Mouse (Mus musculus): ENCODE results near the gene Rps6ka1. TPM values are rescaled to one million over a fixed set of nuclear protein-coding genes. Genes with fewer than 3 reads are reported as not detected.
"Not testable (repeated sequence)": the region's sequence is repeated elsewhere in the genome, so short reads cannot be mapped to it uniquely, and the experiment has no call there.

Rps6ka1 gene
- polyA plus RNA-seq, 1 experiment = 100 TPM

DNA sequence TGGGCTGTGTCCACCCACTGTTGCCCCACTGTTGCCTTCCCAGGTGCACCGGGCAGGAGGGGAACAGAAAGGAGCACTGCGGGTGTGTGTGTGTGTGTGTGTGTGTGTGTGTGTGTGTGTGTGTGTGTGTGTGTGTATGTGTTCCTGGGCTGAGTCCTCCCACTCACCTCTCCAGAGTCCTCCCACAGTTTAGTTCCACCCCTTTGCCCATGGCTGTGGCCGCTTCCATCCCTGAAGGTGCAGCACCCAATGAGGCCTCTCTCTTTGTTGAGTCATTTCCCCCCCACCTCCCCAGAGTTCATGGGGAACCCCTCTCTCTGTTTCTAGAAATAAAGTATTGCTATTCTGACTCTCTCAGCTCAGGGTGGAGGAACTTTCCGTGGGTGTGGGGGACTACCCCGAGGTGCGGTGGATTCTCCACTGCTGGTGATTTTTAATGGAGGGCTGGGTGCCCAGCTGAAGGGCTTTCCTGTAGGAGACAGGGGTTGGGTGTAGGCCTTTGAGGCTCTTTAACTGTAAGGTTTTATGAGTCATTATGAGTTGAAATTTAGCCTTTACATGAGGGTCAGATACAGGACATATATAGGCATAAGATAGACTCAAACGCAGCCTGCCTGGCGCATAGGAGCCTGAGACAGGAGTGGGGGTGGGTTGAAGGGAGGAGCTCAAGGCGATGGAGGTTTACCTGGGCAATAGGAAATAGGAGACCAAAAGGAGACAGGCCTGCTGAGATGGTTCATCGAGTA lies 44.4 kb downstream of the Rps6ka1 start:
- Histone ChIP-seq H3K4me3 (ENCODE audit: insufficient read depth, low read length) (no peak overlapping the region), H3K27ac (ENCODE audit: insufficient read depth, low read depth, low read length) (no peak overlapping the region), H3K4me1 (ENCODE audit: control insufficient read depth, insufficient read depth, low read length) (peaks cover 13% of the 10 kb centered on the region)
- TF ChIP-seq POLR2A (IDR thresholded peaks at IDR 0.05; ENCODE audit: borderline replicate concordance, low read depth, low read length) (no peak), CTCF (IDR thresholded peaks at IDR 0.05; ENCODE audit: low read depth, low read length) (no peak)

DNA sequence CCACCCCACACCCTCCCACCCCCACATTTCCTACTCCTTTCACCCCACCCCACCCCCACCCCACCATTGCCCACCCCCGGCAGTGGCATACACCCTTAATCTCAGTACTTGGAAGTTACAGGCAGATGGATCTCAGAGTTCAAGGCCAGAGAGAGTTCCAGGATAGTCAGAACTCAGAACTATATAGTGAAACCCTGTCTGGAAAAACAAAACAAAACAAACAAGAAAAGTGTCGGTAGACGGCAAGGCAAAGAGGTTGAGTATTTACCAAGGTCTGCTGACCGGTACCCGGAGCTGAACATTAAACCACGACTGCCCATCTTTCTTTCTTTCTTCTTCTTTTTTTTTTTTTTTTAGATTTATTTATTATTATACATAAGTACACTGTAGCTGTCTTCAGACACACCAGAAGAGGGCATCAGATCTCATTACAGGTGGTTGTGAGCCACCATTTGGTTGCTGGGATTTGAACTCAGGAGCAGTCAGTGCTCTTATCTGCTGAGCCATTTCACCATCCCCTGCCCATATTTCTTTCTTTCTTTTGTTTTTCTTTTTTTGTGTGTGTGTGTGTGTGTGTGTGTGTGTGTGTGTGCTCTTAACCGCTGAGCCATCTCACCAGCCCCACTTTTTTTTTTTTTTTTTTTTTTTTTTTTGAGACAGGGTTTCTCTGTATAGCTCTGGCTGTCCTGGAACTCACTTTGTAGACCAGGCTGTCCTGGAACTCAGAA lies 45.7 kb downstream of the Rps6ka1 start:
- peaks cover 13% of the 10 kb centered on the region for H3K4me1 ChIP-seq (ENCODE audit: control insufficient read depth, insufficient read depth, low read length)
- not testable (repeated sequence) for H3K4me3 ChIP-seq (ENCODE audit: insufficient read depth, low read length); H3K27ac ChIP-seq (ENCODE audit: insufficient read depth, low read depth, low read length)

DNA sequence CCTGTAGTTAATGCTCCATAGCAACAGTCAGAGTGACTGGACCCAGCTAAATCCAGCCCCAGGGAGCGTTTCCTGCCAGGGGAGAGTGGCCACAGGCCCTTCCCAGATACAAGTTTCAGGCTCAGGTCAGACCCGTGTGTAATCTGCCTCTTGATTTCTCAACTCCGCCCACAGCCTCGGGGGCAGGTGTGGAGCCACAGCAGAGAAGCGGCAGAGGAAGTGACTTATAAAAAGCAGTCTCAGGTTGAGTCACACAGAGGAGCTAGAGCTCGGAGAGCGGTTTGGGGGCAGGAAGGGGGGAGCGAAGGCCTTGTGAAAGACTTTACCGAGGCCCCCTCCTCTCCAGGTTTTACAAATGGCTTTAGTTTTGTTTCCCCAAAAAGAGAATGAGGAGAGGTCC lies 46.6 kb downstream of the Rps6ka1 start:
- no peak overlapping the region for H3K27ac ChIP-seq (ENCODE audit: insufficient read depth, low read depth, low read length)

DNA sequence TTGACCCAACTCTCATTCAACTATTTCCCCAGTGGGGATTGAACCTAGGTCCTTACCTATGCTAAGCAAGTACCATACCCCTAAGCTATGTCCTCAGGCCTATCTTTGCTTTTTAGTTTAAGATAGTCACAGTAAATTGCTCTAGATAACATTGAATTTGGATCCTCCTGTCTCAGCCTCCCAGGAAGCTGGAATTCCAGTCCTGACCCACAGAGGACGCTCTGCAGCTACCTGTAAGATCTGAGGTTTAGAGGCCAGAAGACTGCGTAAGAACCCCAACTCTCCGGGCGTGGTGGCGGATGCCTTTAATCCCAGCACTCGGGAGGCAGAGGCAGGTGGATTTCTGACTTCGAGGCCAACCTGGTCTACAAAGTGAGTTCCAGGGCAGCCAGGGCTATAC lies 47.1 kb downstream of the Rps6ka1 start:
- Histone ChIP-seq H3K4me3 (ENCODE audit: insufficient read depth, low read length) (no peak overlapping the region), H3K4me1 (ENCODE audit: control insufficient read depth, insufficient read depth, low read length) (peaks cover 13% of the 10 kb centered on the region), H3K27ac (ENCODE audit: insufficient read depth, low read depth, low read length) (no peak overlapping the region)
- no peak for TF ChIP-seq POLR2A (IDR thresholded peaks at IDR 0.05; ENCODE audit: borderline replicate concordance, low read depth, low read length)
- no peak for TF ChIP-seq CTCF (IDR thresholded peaks at IDR 0.05; ENCODE audit: low read depth, low read length)

More for the DNA sequence above, 46.6 kb downstream of the Rps6ka1 start:
- Histone ChIP-seq H3K4me3 (ENCODE audit: insufficient read depth, low read length) (no peak overlapping the region), H3K4me1 (ENCODE audit: control insufficient read depth, insufficient read depth, low read length) (peaks cover 13% of the 10 kb centered on the region)
- no peak for TF ChIP-seq POLR2A (IDR thresholded peaks at IDR 0.05; ENCODE audit: borderline replicate concordance, low read depth, low read length)
- TF ChIP-seq CTCF (IDR thresholded peaks at IDR 0.05; ENCODE audit: low read depth, low read length) = no peak

DNA sequence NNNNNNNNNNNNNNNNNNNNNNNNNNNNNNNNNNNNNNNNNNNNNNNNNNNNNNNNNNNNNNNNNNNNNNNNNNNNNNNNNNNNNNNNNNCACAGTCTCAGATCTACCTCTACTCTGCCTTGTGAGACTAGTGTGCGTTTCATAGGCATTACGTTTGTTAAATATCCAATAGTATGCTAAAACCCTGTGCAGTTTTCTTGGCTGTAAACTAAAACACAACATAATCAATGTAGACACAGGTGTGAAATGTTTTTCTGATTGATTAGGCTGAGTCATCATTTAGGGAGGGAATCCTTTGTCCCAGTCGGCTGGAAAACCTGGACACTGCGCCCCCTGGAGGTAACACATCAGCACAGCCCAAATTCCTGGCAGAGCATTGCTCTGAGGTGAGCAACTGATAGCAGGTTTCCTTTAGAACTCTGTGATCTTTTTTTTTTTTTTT lies 48.2 kb downstream of the Rps6ka1 start:
- Histone ChIP-seq H3K4me3 (ENCODE audit: insufficient read depth, low read length) (no peak overlapping the region), H3K4me1 (ENCODE audit: control insufficient read depth, insufficient read depth, low read length) (peaks cover 12% of the 10 kb centered on the region), H3K27ac (ENCODE audit: insufficient read depth, low read depth, low read length) (no peak overlapping the region)
- TF ChIP-seq CTCF (IDR thresholded peaks at IDR 0.05; ENCODE audit: low read depth, low read length) (peak; percentile 49; the same call in 1 of the 2 replicates), POLR2A (IDR thresholded peaks at IDR 0.05; ENCODE audit: borderline replicate concordance, low read depth, low read length) (no peak)

DNA sequence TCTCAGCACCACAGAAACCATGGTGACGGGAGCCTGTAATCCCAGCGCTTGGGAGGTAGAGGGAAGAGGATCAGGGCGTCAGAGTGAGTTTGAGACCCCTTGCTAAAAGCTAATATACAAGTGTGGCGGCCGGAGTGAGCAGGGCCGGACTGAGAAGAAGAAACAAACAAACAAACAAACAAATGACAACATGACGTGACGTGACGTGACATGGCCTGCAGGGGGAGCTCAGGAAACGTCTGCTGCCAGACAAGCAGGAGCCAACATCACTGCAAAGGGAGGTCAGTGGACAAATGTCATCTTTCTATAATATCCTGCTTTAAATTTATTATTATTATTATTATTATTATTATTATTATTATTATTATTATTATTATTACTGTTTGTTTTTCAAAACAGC lies 51.0 kb downstream of the Rps6ka1 start:
- H3K4me3 ChIP-seq (ENCODE audit: insufficient read depth, low read length) = no peak overlapping the region

DNA sequence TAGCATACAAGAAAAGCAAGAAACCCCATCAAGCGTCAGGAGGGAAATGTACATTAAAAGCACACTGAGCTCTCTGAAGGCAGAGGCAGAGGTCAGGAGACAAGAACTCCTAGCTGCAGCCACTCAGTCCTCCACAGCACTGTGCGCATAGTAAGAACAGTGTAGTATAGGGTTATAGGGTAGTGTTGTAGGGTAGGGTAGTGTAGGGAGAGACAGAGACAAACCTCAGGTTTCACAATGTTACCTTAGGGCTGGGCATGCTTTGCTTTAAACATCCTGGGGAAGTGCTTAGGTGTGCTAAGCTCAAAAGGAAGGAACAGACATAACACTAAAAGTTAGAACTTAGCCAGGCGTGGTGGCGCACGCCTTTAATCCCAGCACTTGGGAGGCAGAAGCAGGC lies 52.4 kb downstream of the Rps6ka1 start:
- TF ChIP-seq CTCF (IDR thresholded peaks at IDR 0.05; ENCODE audit: low read depth, low read length) (no peak), POLR2A (IDR thresholded peaks at IDR 0.05; ENCODE audit: borderline replicate concordance, low read depth, low read length) (no peak)
- H3K4me3 ChIP-seq (ENCODE audit: insufficient read depth, low read length) = no peak overlapping the region
- peaks cover under 1% of the 10 kb centered on the region; the same call in 1 of the 2 replicates for H3K4me1 ChIP-seq (ENCODE audit: control insufficient read depth, insufficient read depth, low read length)
- H3K27ac ChIP-seq (ENCODE audit: insufficient read depth, low read depth, low read length) = no peak overlapping the region

More for the DNA sequence above, 51.0 kb downstream of the Rps6ka1 start:
- peak; percentile 41; the same call in 1 of the 2 replicates for TF ChIP-seq CTCF (IDR thresholded peaks at IDR 0.05; ENCODE audit: low read depth, low read length)
- TF ChIP-seq POLR2A (IDR thresholded peaks at IDR 0.05; ENCODE audit: borderline replicate concordance, low read depth, low read length) = no peak
- Histone ChIP-seq H3K4me1 (ENCODE audit: control insufficient read depth, insufficient read depth, low read length) (0 out of 2 replicates have a peak, but pooled peaks cover 3% of the 10 kb centered on the region), H3K27ac (ENCODE audit: insufficient read depth, low read depth, low read length) (no peak overlapping the region)

DNA sequence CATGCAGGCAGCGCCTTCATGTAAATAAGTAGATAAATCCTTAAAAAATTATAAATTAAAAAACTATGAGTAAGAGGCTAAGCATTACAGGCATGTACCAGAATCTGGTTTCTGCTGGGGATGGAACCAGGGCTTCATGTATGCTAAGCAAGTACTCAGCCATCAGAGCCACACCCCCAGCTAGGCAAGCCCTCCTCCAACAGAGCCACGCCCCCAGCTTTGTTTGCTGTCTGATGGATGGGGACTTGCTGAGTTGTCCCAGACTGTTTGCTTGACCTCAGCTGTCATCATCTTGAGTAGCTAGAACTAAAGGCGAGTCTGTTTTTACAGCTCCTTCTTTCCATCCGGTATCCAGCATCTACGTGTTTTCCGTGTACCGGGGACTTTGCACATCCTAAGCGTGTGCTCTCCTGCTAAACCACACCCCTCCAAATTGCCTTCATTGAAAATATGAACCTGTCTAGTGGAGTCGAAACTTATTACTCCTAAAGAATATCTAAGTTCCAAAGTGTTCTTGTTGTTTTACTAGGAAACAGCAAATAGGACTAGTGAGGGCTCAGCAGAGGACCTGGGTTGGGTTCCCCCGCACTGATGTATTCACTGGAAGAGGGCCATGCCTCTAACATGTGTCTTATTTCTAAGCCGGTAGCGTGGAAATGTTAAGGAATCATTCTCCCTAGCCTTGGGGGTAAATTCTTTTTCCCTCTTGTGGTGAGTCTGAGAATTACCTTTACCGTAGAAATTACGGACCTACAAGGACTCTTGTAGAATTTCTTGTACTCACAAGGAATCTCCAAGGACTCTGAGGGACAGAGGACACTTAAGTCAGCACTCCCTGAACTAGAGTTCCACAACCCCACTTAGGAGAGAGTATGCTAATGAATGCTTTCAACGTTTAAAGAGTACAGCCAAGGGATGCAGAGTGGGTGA lies 54.4 kb downstream of the Rps6ka1 start:
- Histone ChIP-seq H3K4me1 (ENCODE audit: control insufficient read depth, insufficient read depth, low read length) (peaks cover 3% of the 10 kb centered on the region; the same call in 1 of the 2 replicates), H3K27ac (ENCODE audit: insufficient read depth, low read depth, low read length) (no peak overlapping the region), H3K4me3 (ENCODE audit: insufficient read depth, low read length) (no peak overlapping the region)
- no peak for TF ChIP-seq POLR2A (IDR thresholded peaks at IDR 0.05; ENCODE audit: borderline replicate concordance, low read depth, low read length)
- TF ChIP-seq CTCF (IDR thresholded peaks at IDR 0.05; ENCODE audit: low read depth, low read length) = no peak

DNA sequence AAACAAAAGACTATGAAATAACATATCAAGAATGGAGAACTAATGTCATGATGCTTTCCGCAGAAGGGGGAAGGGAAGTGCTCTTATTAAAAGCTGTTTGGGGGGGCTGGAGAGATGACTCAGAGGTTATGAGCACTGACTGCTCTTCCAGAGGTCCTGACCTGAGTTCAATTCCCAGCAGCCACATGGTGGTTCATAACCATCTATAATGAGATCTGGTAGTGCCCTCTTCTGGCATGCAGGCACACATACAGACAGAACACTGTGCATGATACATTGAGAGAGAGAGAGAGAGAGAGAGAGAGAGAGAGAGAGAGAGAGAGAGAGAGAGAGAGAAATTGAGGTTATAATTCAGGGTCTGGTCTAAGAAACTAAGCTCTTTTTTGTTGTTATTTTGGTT lies 57.1 kb downstream of the Rps6ka1 start:
- Histone ChIP-seq H3K4me1 (ENCODE audit: control insufficient read depth, insufficient read depth, low read length) (peaks cover 3% of the 10 kb centered on the region; the same call in 1 of the 2 replicates), H3K4me3 (ENCODE audit: insufficient read depth, low read length) (no peak overlapping the region), H3K27ac (ENCODE audit: insufficient read depth, low read depth, low read length) (no peak overlapping the region)
- TF ChIP-seq POLR2A (IDR thresholded peaks at IDR 0.05; ENCODE audit: borderline replicate concordance, low read depth, low read length) = no peak
- TF ChIP-seq CTCF (IDR thresholded peaks at IDR 0.05; ENCODE audit: low read depth, low read length) = no peak

All from bone marrow macrophage, adult 2 months (primary cell).